Mouse (Mus musculus) CH12.LX (cell line): ENCODE data around the gene Xrra1.
"Not testable (repeated sequence)": the region's sequence is repeated elsewhere in the genome, so short reads cannot be mapped to it uniquely, and the experiment has no call there.

Experiments
- CHD2 ChIP-seq: IDR thresholded peaks from 2 replicates; pipeline ENCODE4 v1.6.1; 2011; ENCODE audit warnings: low read length, improper control_type of control experiment
- CTCF ChIP-seq, 2 experiments: IDR thresholded peaks in 1 of 2; conservative IDR thresholded peaks in 1 of 2; 2 replicates each; pipeline ENCODE4 v1.5.1; 2011 to 2012; ENCODE audit warnings: low read depth in 2 of 2, low read length in 2 of 2, improper control_type of control experiment in 1 of 2, inconsistent platforms in 1 of 2, mild to moderate bottlenecking in 1 of 2, moderate library complexity in 1 of 2
- E2F4 ChIP-seq: IDR thresholded peaks from 2 replicates; pipeline ENCODE4 v1.6.1; 2011; ENCODE audit warnings: low read depth, low read length, improper control_type of control experiment; ENCODE audit not compliant: insufficient replicate concordance
- ELF1 ChIP-seq: IDR thresholded peaks from 2 replicates; pipeline ENCODE4 v1.6.1; 2014; ENCODE audit warnings: low read depth, mild to moderate bottlenecking, inconsistent platforms, low read length, improper control_type of control experiment
- MXI1 ChIP-seq: IDR thresholded peaks from 2 replicates; pipeline ENCODE4 v1.6.1; 2011; ENCODE audit warnings: mild to moderate bottlenecking, low read depth, low read length, improper control_type of control experiment
- POLR2A ChIP-seq: IDR thresholded peaks from 2 replicates; pipeline ENCODE4 v1.6.1; 2011; ENCODE audit warnings: low read depth, mild to moderate bottlenecking, improper control_type of control experiment, low read length
- POLR2AphosphoS2 ChIP-seq: IDR thresholded peaks from 2 replicates; pipeline ENCODE4 v1.6.1; 2011; ENCODE audit warnings: low read depth, low read length, improper control_type of control experiment
- ZKSCAN1 ChIP-seq: IDR thresholded peaks from 2 replicates; pipeline ENCODE4 v1.6.1; 2012; ENCODE audit warnings: low read depth, inconsistent platforms, low read length, improper control_type of control experiment, borderline replicate concordance
- ZNF384 ChIP-seq: IDR thresholded peaks from 2 replicates; pipeline ENCODE4 v1.6.1; 2012; ENCODE audit warnings: low read depth, low read length, improper control_type of control experiment, inconsistent platforms

DNA sequence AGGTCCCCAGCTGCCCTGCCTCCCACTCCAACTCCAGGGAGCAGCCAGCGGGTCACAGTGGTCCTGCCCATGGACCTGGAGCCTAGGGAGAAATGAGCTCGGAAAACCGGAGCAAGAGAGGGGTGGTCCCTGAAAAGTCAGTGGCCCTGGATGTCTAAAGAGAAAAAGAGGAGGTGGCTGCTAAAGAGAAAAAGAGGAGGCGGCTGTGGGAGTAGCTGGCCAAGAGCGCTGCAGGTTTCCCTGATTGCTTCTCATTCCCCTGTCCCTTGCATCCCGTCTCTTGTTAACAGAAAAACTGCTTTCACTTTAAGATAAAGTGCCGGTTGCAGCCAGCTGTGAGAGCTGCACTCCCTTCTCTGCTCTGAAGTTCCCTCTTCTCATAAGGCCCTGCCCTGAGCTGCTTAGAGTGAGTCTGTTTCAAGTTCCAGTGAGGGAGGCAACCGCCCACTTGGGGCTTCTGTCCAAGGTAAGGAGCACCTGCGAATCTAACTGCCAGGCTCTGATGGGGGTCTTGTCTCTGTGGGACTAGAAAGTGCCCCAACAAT lies 40.7 kb upstream of the Xrra1 start:
- TF ChIP-seq CTCF (conservative IDR thresholded peaks at IDR 0.05 in 1 of 2, IDR thresholded peaks at IDR 0.05 in 1 of 2; ENCODE audit: low read depth in 2 of 2, low read length in 2 of 2); ZKSCAN1; E2F4; MXI1; POLR2AphosphoS2; CHD2; ZNF384; ELF1; POLR2A: not testable (repeated sequence)
